Mouse (Mus musculus): ENCODE results near the gene A630023A22Rik. TPM values are rescaled to one million over a fixed set of nuclear protein-coding genes. Genes with fewer than 3 reads are reported as not detected.

The A630023A22Rik gene
- total and polyA plus RNA-seq, 3 experiments = not detected

GRCm38 (mm10) chr14:34086806-34087205, 15.7 kb downstream of the A630023A22Rik start:
- DNase-seq = no peak

GRCm38 (mm10) chr14:34085731-34086130, 16.8 kb downstream of the A630023A22Rik start, which contains the start of gene Anxa8:
Gene Anxa8, plus strand, starts transcription at chr14:34085981.
- DNase-seq = no peak

GRCm38 (mm10) chr14:34080321-34080997, 22.1 kb downstream of the A630023A22Rik start:
- DNase-seq = peak; percentile 62

GRCm38 (mm10) chr14:34078293-34078692, 24.3 kb downstream of the A630023A22Rik start:
- no peak for DNase-seq

GRCm38 (mm10) chr14:34077222-34077621, 25.3 kb downstream of the A630023A22Rik start:
- DNase-seq = no peak

GRCm38 (mm10) chr14:34075346-34075745, 27.2 kb downstream of the A630023A22Rik start:
- DNase-seq = peak; percentile 18

GRCm38 (mm10) chr14:34071665-34072064, 30.9 kb downstream of the A630023A22Rik start:
- no peak for DNase-seq

- DNase-seq = no peak
These were observed 50.0 kb downstream of the A630023A22Rik start, which contains the start of gene Antxrl for GRCm38 (mm10) chr14:34052516-34052915. Gene Antxrl, plus strand, starts transcription at chr14:34052707.

- DNase-seq = no peak
These were observed 52.3 kb downstream of the A630023A22Rik start for GRCm38 (mm10) chr14:34050101-34050779.

- no peak for DNase-seq
These were observed 59.2 kb downstream of the A630023A22Rik start for GRCm38 (mm10) chr14:34043341-34043740.

- DNase-seq = no peak
These were observed 61.3 kb downstream of the A630023A22Rik start for GRCm38 (mm10) chr14:34041241-34041640.

GRCm38 (mm10) chr14:34033841-34034610, 68.5 kb downstream of the A630023A22Rik start:
- peak; percentile 58 for DNase-seq

- DNase-seq = no peak
These were observed 75.8 kb downstream of the A630023A22Rik start for GRCm38 (mm10) chr14:34026710-34027109.

GRCm38 (mm10) chr14:34016938-34017337, 85.6 kb downstream of the A630023A22Rik start:
- no peak for DNase-seq

- no peak for DNase-seq
These were observed 86.2 kb downstream of the A630023A22Rik start, which contains the start of gene Gm5460 for GRCm38 (mm10) chr14:34016381-34016780. Gene Gm5460, plus strand, starts transcription at chr14:34016758.

- DNase-seq = no peak
These were observed 87.5 kb downstream of the A630023A22Rik start, which contains the start of gene Gm30083 for GRCm38 (mm10) chr14:34015063-34015462. Gene Gm30083, minus strand, starts transcription at chr14:34015182.

GRCm38 (mm10) chr14:34002358-34002757, 100.2 kb downstream of the A630023A22Rik start:
- DNase-seq = no peak

GRCm38 (mm10) chr14:34001445-34001844, 101.1 kb downstream of the A630023A22Rik start:
- no peak for DNase-seq
